Mouse (Mus musculus) brown adipose tissue, adult 24 weeks (tissue): ENCODE measurements at regions not wholly inside any gene's neighbourhood (a gene's known extent, or its start where the extent isn't known, plus 50 kb on each side); places are given as distances from the start of the nearest gene placed in this dataset.
A peak's percentile ranks its signal among the peaks of the same experiment; 100 is the strongest.

Experiments
- H3K27ac ChIP-seq: fragments of 200-500 bp; replicated peaks from 2 replicates; pipeline ENCODE4 v1.5.1; 2012; ENCODE audit warnings: low read depth, mild to moderate bottlenecking, low read length
- H3K4me1 ChIP-seq: fragments of 200-500 bp; 2 replicates; pipeline ENCODE4 v1.6.1; 2012; ENCODE audit warnings: low read length, mixed read lengths; ENCODE audit not compliant: control insufficient read depth, insufficient read depth, insufficient read length
- H3K4me3 ChIP-seq: fragments of 200-500 bp; 2 replicates; pipeline ENCODE4 v1.5.1; 2012; ENCODE audit warnings: low read depth, mild to moderate bottlenecking, low read length, moderate library complexity; ENCODE audit not compliant: insufficient read depth

DNA sequence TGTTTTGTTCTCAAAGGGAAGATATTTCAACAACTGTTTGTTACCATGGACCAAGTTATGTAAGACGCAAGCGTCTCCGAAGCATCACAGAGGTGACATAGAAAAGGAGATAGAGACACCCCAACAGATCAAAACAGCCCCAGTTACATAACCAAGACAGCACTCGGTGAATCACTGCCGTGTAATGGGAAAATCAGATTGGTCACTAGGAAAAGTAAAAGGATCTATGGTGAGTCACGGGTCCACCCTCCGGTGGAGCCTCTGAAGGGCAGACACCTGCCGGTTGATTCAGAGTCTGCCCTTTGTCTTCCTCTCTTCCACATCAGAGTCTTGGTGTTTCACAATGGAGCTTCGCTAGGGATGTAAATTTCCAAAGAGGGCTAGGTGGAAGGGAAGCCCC lies 62.9 kb upstream of the Odc1 start:
- peaks cover 13% of the 10 kb centered on the region for H3K4me1 ChIP-seq
- no peak overlapping the region for H3K4me3 ChIP-seq
- no peak overlapping the region for H3K27ac ChIP-seq

DNA sequence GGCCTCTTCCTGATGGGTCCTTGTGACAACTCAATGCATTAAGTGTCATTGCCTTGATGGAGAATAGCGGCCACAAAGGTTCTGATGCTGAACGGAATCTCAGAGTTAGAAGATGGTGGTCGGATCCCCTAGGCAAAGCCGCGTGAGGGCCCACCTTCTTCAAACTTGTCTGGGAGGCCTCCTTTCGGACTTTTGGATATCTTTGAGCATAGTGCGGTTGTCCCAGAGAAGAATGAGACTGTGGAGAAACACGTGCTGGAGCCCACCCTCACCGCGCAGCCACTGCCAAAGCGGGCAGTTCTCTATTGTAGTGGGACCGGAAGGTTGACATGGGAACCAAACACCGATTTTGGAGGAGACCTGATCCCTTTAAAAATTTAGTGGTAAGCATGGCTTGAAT lies 62.4 kb upstream of the Odc1 start:
- Histone ChIP-seq H3K4me1 (peaks cover 13% of the 10 kb centered on the region), H3K27ac (no peak overlapping the region), H3K4me3 (no peak overlapping the region)

DNA sequence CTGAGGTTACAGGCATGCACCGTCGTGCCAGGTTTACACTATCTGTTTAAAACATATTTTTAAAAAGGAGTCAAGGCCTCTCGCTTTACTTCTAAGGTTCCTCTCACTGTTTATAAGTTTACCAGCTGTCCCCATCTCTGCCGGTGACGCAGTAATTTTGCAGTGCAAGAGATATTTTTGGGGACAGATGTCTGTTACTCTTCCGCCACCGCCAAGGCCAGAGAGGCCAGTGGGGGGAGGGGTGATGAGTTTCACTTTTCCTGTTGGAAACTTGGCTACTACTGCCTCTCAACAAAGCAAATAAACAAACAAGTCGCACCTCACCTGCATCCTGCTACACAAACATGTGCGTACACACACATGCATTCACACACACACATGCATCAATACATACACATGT lies 60.1 kb upstream of the Odc1 start:
- Histone ChIP-seq H3K27ac (peak overlapping the region; percentile 26; the same call in 1 of the 2 replicates), H3K4me1 (peaks cover 13% of the 10 kb centered on the region), H3K4me3 (no peak overlapping the region)

DNA sequence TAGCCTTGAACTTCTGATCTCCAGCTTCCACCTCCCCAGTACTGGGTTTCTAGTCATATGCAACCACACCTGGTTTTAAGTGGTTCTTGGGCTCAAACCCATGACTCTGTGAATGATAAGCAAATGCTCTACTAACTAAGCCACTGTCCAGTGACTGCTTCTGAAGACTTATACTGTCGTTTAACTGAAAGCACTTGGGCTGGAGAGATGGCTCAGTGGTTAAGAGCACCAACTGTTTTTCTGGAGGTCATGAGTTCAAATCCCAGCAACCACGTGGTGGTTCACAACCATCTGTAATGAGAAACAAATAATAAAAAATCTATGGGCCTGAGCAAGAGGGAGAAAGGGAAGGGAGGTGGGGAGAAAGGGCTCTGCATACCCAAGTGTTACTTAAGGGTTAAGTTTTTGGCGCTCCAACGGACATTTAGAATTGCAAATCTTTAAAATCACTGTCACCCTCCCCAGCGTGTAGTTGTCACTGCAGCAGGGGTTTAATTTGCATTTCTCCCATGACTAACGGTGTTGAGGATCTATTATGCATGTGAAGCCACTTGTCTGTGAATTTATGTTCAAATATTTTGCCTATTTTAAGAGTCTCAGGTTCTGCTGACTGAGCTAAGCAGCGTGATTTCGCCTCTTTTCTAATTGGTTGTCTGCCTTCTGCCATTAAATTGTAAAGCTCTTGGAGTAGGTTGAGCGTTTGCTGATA lies 58.4 kb upstream of the Odc1 start:
- Histone ChIP-seq H3K27ac (no peak overlapping the region), H3K4me1 (peaks cover 13% of the 10 kb centered on the region), H3K4me3 (no peak overlapping the region)

DNA sequence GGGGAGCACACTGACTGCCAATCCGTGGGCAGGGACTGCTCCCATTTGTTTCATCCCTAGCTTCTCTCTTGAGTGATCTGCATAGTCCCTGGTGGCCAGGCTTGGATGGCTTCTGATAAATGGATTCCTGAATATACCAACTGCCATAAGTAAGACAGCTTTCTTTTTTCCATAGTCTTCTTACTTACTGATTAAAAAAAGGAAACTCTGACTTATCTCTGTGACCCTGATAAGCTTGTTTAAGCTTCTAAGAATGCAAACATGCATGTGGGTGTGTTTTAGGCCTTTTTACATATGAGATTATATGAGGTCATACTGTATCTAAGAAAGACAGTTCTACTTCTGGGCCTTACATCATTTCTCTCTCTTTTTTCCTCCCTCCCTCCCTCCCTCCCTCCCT lies 57.3 kb upstream of the Odc1 start:
- Histone ChIP-seq H3K4me1 (peaks cover 14% of the 10 kb centered on the region), H3K27ac (no peak overlapping the region), H3K4me3 (no peak overlapping the region)

DNA sequence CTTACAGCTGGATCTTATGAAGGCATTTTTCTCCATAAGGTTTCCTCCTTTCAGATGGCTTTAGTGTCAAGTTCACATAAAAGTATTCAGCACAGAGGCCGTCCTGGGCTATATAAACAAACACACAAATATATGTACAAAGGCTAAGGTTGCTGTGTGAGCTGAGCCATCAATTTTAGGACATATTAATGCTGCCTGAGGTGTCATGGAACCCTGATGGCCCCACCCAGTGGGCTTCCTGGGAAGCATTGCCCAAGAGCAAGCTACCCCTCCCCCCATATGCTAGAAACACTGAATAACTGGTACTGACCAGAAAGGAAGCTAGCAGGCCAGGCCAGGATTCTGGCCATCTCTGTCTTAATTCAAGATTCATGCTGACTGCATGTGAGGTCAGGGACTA lies 56.4 kb upstream of the Odc1 start:
- H3K4me1 ChIP-seq, result peaks cover 12% of the 10 kb centered on the region
- H3K4me3 ChIP-seq, result no peak overlapping the region
- H3K27ac ChIP-seq, result no peak overlapping the region

DNA sequence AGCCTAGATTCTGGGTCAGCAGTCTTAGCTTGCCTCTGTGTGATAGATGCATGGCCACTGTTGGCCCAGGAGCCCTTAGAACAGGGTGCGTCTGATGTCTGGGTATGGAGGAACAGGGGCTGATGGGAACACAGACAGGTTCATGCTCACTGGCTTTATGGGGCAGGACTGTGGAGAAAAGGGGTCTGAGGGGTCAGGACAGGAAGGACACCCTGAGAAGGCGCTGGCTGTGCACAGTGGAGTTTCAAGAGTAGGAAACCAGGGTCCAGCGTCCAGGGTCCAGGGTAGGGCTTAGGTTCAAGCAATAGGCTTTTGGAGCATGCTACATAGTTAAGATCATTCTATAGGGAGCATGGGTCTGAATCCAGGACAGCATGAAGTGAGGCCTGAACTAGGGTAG lies 54.6 kb upstream of the Odc1 start:
- Histone ChIP-seq H3K4me1 (0 out of 2 replicates have a peak, but pooled peaks cover 2% of the 10 kb centered on the region), H3K4me3 (no peak overlapping the region), H3K27ac (no peak overlapping the region)

DNA sequence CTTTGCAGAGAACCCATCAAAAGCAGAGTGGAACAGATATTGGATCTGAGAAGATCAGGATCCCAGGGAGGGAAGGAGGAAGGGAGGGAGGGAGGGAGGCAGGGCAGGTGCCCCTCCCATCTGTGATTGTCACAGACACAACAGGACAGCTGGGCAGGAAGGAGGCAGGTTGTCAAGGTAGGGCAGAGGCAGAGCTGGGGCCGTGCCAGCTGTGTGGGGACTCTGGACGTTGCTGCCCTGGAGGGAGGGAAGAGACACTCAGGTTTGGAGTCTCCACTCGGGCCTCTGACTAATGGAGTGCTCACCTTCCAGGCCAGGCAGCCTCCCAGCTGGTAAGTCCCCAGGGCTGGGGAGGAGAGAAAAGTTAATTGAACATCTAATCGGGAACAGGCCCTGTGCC lies 52.0 kb upstream of the Odc1 start:
- H3K4me1 ChIP-seq, result peaks cover 5% of the 10 kb centered on the region; the same call in 1 of the 2 replicates
- H3K27ac ChIP-seq, result no peak overlapping the region
- H3K4me3 ChIP-seq, result no peak overlapping the region

DNA sequence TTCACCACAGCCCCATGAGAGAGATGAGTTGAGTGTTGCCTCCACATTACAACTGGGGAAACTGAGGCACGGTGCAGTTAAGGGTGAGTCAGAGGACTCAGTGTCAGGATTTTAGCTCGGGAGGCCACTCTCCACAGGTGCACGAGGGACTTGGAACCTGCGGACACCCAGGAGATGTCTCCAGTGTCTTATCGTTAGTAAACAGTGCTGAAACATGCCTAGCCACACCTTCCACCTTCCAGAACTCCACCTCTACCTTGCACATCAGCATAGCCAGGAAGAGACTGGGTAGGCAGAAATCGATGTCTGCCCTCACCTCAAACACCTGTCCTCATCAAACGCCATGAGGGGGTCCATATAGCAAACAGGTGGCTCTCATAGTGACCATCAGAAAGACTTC lies 51.5 kb upstream of the Odc1 start:
- H3K4me3 ChIP-seq, result no peak overlapping the region
- no peak overlapping the region for H3K27ac ChIP-seq
- H3K4me1 ChIP-seq, result peaks cover 5% of the 10 kb centered on the region; the same call in 1 of the 2 replicates

DNA sequence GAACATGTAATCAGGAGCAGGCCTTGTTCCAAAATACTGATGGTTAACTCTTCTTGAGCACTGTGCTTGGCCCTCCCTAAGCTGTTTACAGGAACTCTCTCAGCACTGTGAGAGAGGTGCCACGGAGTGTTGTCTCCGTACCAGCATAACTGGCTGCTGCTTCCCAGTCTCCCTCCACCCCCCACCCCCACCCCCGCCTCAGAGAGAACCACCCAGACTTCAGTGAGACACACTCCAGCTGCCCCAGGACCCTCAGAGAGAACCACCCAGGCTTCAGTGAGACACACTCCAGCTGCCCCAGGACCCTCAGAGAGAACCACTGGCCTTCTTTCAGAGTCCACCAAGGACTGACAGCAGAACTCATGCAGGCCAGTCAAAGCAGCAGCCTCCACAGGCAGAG lies 50.8 kb upstream of the Odc1 start:
- no peak overlapping the region for H3K27ac ChIP-seq
- H3K4me3 ChIP-seq, result no peak overlapping the region
- peaks cover 5% of the 10 kb centered on the region; the same call in 1 of the 2 replicates for H3K4me1 ChIP-seq
